Mouse (Mus musculus) ES-E14 (cell line): ENCODE data around the gene Fads3. TPM values are rescaled to one million over a fixed set of nuclear protein-coding genes. Genes with fewer than 3 reads are reported as not detected.

ENCODE experiments used
- DNase-seq: peaks from one replicate; pipeline ENCODE4 v3.0.0-alpha.2; 2013; ENCODE audit warnings: low read depth, low spot score
- H3K27ac ChIP-seq: 2 replicates; pipeline ENCODE4 v1.5.1; 2012; ENCODE audit warnings: low read depth, mild to moderate bottlenecking, low read length, moderate library complexity, mixed read lengths; ENCODE audit not compliant: poor library complexity, insufficient read depth, severe bottlenecking
- H3K36me3 ChIP-seq: 2 replicates; pipeline ENCODE4 v1.6.1; 2012; ENCODE audit warnings: mild to moderate bottlenecking, low read length, moderate library complexity, mixed read lengths; ENCODE audit not compliant: control insufficient read depth, poor library complexity, insufficient read depth, severe bottlenecking
- H3K4me1 ChIP-seq, 2 experiments: fragments of 150-350 bp in 1 of 2; sonication (generic) in 1 of 2; 2 replicates each; pipeline ENCODE4 v1.6.1; 2012; ENCODE audit warnings: low read length in 2 of 2, mild to moderate bottlenecking in 1 of 2, mixed read lengths in 1 of 2; ENCODE audit not compliant: control insufficient read depth in 2 of 2, insufficient read depth in 2 of 2, poor library complexity in 1 of 2
- H3K4me3 ChIP-seq, 2 experiments: fragments of 150-350 bp in 1 of 2; sonication (generic) in 1 of 2; 2 replicates each; pipeline ENCODE4 v1.5.1; 2012; ENCODE audit warnings: low read length in 2 of 2, low read depth in 1 of 2, mild to moderate bottlenecking in 1 of 2, mixed read lengths in 1 of 2; ENCODE audit not compliant: insufficient read depth in 1 of 2, poor library complexity in 1 of 2, severe bottlenecking in 1 of 2
- H3K9ac ChIP-seq: 2 replicates; pipeline ENCODE4 v1.6.1; 2012; ENCODE audit warnings: low read depth, mild to moderate bottlenecking, low read length, mixed read lengths; ENCODE audit not compliant: poor library complexity, insufficient read depth, severe bottlenecking
- H3K9me3 ChIP-seq: fragments of 150-350 bp; sonication (generic); 2 replicates; pipeline ENCODE4 v1.6.1; 2012; ENCODE audit warnings: low read depth, mild to moderate bottlenecking, low read length; ENCODE audit not compliant: control insufficient read depth, insufficient read depth
- CHD2 ChIP-seq: IDR thresholded peaks from 2 replicates; pipeline ENCODE4 v1.6.1; 2014; ENCODE audit warnings: mild to moderate bottlenecking, low read depth, low read length, inconsistent platforms
- HCFC1 ChIP-seq: IDR thresholded peaks from 2 replicates; pipeline ENCODE4 v1.6.1; 2012; ENCODE audit warnings: low read length, inconsistent platforms, borderline replicate concordance; ENCODE audit not compliant: insufficient read depth
- MAFK ChIP-seq: IDR thresholded peaks from 2 replicates; pipeline ENCODE4 v1.6.1; 2014; ENCODE audit warnings: mild to moderate bottlenecking, low read depth, low read length, inconsistent platforms; ENCODE audit not compliant: insufficient read depth
- ZC3H11A ChIP-seq: IDR thresholded peaks from 2 replicates; pipeline ENCODE4 v1.6.1; 2012; ENCODE audit warnings: low read depth, mild to moderate bottlenecking, inconsistent platforms, low read length, borderline replicate concordance
- ZNF384 ChIP-seq: IDR thresholded peaks from 2 replicates; pipeline ENCODE4 v1.6.1; 2012; ENCODE audit warnings: low read depth, low read length, inconsistent platforms
- in situ Hi-C, 2 experiments: fragments of 600-800 bp; cut with MboI; formaldehyde crosslinking; loops; one replicate each; pipeline ENCODE4 v1.15.1; 2025; ENCODE audit warnings: low sequenced_read_pairs in 2 of 2, inconsistent platforms in 1 of 2; ENCODE audit not compliant: unreplicated experiment in 2 of 2
- total RNA-seq: library from RNA; depleted of rRNA; stranded (reverse); fragments of 300-350 nt; gene quantifications from 2 replicates; pipeline ENCODE4 v1.2.3, GENCODE M21; 2012

Gene Fads3
- total RNA-seq, 1 experiment, result 7.2 TPM

DNA sequence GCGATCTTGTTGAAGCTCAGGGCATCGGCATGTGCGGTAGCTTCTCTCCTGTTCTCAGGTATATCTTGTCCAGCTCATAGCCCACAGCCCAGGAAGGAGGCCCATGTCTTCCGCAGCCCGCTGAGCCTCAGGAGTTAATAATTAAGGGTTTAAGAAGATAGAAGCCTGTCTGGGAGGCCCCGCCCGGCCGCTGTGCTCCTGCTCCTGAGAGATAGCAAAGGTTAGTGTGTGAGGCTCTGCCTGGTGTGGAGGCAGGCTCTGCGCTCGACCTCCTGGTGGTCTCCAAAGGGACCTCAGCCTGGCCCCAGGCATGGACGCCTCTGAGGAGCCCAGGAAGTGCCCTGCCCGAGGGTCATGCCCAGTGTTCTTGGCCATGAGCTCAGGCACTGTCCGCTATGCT is 26.5 kb upstream of the Fads3 start:
- DNase-seq, result no peak
- in situ Hi-C loops, result no loop called here
- Histone ChIP-seq H3K9ac (no peak overlapping the region), H3K4me3 (no peak overlapping the region), H3K9me3 (no peaks in the 10 kb centered on the region), H3K4me1 (peaks cover 13 to 23% of the 10 kb centered on the region in 2 experiments; a peak in 3 of 4 replicates), H3K36me3 (no peaks in the 10 kb centered on the region), H3K27ac (no peak overlapping the region)
- TF ChIP-seq MAFK, result no peak
- no peak for TF ChIP-seq CHD2
- no peak for TF ChIP-seq ZNF384
- TF ChIP-seq HCFC1, result no peak
- no peak for TF ChIP-seq ZC3H11A

DNA sequence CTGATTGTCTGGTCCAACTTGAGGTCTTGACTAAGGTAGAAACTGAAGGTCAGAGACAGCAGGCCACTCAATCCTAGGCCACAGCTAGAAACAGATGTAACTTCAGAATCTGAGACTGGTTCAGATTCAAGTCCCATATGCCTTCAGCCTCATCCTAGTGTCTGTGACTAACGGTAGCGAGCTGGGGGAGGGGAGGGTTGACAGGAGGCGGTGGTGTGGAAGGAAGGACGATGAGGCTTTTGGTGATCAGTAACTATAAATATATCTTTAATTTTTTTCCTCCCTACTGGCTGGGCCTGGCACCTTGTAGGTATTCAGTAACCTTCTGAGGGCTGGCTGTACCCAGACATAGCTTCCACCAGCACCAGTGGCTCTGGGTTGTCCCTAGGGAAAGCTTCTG is 25.9 kb upstream of the Fads3 start:
- no peak overlapping the region for H3K27ac ChIP-seq

DNA sequence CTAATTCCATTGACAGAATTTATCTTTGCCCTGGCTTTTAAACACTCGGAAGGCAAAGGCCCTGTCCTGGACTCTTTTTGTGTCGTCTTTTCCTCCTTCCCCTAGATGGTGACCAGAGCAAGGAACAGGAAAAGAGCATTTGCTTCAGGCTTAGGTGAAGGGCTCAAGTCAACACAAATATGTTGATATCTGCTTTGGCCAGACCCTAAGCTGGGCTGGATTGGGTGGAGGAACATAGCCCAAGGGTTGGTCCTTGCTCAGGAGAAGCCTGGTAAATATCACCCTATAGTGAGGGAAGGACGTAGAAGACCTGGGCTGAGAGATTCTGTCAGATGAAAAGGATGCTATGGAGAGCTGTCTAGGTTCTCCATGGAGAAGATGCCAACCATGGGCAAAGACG is 25.2 kb upstream of the Fads3 start:
- no peaks in the 10 kb centered on the region for H3K36me3 ChIP-seq
- peaks cover 9 to 23% of the 10 kb centered on the region in 2 experiments; a peak in 3 of 4 replicates for H3K4me1 ChIP-seq
- no peak overlapping the region for H3K4me3 ChIP-seq
- in situ Hi-C loops, result no loop called here
- TF ChIP-seq ZC3H11A, result no peak
- TF ChIP-seq MAFK, result no peak
- TF ChIP-seq HCFC1, result no peak
- no peak for TF ChIP-seq CHD2
- no peak for TF ChIP-seq ZNF384
- no peaks in the 10 kb centered on the region for H3K9me3 ChIP-seq
- DNase-seq, result no peak
- no peak overlapping the region for H3K9ac ChIP-seq
- H3K27ac ChIP-seq, result no peak overlapping the region

More for the DNA sequence above, 25.9 kb upstream of the Fads3 start:
- H3K9ac ChIP-seq, result no peak overlapping the region
- no peaks in the 10 kb centered on the region for H3K9me3 ChIP-seq
- no peak overlapping the region for H3K4me3 ChIP-seq
- no peak for TF ChIP-seq MAFK
- no peak for TF ChIP-seq CHD2
- no peak for DNase-seq
- no peaks in the 10 kb centered on the region for H3K36me3 ChIP-seq
- in situ Hi-C loops, result no loop called here
- H3K4me1 ChIP-seq, result peaks cover 12 to 23% of the 10 kb centered on the region in 2 experiments; a peak in 3 of 4 replicates

DNA sequence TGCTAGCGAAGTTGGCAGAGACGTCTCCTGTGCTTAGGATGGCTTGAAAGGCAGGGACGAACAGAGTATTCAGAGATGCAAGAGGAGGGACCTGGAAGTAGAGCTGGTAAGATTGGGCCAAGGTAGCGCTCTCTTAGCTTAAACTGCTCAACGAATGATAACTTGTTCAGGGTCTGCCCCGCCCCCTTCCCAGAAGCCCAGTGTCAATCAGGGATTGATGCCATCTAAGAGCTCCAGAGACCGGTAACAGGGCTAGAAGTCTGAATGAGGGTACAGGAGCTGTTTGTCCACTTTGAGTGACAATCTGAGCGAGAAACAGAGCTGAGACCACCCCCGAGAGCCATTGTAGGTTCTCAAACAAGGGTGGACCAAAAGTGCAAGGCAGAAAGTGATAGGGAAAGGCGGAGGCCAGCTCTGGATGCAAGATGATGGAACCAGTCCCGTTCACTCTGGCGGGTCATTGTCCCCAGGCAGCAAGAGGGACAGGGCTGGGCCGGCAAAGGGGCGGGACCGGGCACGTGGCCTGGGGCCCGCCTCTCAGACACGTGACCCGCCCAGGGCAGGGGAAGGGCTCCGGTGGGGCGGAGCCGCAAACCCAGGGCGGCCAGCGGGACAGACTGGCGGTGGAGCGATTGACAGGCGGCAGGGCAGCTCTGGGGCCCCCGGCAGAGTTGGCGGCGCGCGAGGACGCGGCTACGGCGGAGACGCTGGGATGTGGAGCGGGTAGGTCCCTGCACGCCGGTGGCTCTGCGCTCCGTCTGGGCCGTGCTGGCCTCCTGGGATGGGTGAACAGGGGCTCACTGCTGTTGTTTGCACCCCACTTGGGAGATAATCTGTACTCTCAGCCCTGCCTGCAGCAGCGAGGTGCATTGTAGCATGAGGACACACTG is 23.5 kb upstream of the Fads3 start:
- in situ Hi-C loops, result no loop called here
- peaks cover 5 to 22% of the 10 kb centered on the region in 2 experiments; a peak in 3 of 4 replicates for H3K4me1 ChIP-seq
- H3K27ac ChIP-seq, result no peak overlapping the region

More for the DNA sequence above, 23.5 kb upstream of the Fads3 start:
- TF ChIP-seq MAFK, result no peak
- TF ChIP-seq CHD2, result no peak
- TF ChIP-seq ZNF384, result no peak
- TF ChIP-seq HCFC1, result no peak
- no peak for TF ChIP-seq ZC3H11A
- Histone ChIP-seq H3K36me3 (no peaks in the 10 kb centered on the region), H3K4me3 (peak overlapping the region; percentile 64 to 71), H3K9me3 (no peaks in the 10 kb centered on the region), H3K9ac (peak overlapping the region; percentile 50)
- DNase-seq, result no peak
